Mouse (Mus musculus) kidney, postnatal 14 days (tissue): ENCODE measurements around the gene Prodh2.
"Not testable (repeated sequence)": the region's sequence is repeated elsewhere in the genome, so short reads cannot be mapped to it uniquely, and the experiment has no call there.

ENCODE experiments used
- DNase-seq: peaks from one replicate; pipeline ENCODE4 v3.0.0; 2022; ENCODE audit warnings: mixed read lengths

The Prodh2 gene

GRCm38 (mm10) chr7:30493401-30493931, at the start of gene Prodh2:
Prodh2 (plus strand) TSS chr7:30493622.
- DNase-seq, result peak; percentile 81

DNA sequence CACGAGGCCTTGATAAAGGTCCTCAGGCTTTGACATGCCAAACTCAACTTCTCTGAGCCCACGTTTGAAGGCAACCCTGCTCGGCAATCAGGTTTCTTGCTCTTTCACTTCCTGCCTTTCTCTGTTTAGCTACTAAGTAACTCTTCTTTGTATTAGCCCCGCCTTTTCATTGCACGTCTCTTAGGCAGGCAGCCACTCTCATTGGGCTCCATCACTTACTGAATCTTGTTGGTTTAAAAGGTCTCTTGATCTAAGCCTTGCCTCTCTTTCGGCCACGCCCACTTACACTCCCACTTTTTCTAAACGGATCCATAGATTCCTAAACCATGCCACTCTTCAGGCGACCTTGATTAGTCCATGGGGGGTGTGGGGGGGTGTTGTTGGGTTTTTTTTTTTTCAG, 49.7 kb upstream of the Prodh2 start:
- DNase-seq, result no peak

GRCm38 (mm10) chr7:30444154-30444970, 49.1 kb upstream of the Prodh2 start:
- DNase-seq, result peak; percentile 38

DNA sequence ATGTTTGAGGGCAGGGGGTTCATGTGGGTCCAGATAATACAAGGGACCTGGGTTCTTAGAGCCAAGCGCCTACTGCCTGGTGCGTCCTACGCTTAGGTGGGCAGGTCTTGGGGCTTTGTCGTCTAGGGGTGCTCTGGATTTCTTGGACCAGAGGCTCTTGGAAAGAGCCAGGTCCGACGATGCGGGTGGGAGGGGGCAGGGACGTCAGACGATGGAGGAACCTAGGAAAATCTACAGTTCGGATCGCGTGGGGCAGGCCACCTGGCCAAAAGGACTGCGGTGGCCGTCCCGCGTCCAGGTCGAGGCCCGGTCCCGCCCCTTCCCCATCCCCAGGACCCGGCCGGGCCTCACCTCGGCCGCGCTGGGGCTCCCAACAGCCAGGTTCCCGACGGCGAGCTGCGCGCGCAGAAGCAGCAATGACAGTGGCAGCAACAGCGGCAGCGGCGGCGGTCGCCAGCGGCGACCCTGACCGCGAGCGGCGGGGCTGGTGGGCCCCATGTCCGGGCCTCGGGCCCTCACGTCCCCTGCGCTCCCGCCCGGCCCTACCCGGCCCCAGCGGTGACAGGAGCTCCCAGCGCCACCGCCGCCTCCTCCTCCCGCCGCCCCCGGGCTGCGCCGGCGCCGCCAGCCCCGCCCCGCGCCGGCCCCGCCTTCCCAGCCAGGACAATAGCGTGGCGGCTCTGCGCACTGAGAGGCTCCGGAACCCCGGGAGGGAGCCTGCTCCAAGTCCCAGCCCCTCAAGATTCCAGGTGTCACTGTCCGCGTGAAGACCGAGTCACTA, 48.3 kb upstream of the Prodh2 start, which contains the start of gene Aplp1:
TSS of gene Aplp1 (minus strand) at position 565 of the 781 bp plus-strand sequence.
- DNase-seq, result peak; percentile 60

GRCm38 (mm10) chr7:30450241-30450640, 43.2 kb upstream of the Prodh2 start:
- DNase-seq, result no peak

- DNase-seq, result no peak
Measured at GRCm38 (mm10) chr7:30453327-30453726, 40.1 kb upstream of the Prodh2 start.

- DNase-seq, result peak; percentile 68
Measured at GRCm38 (mm10) chr7:30453766-30454165, 39.7 kb upstream of the Prodh2 start.

DNA sequence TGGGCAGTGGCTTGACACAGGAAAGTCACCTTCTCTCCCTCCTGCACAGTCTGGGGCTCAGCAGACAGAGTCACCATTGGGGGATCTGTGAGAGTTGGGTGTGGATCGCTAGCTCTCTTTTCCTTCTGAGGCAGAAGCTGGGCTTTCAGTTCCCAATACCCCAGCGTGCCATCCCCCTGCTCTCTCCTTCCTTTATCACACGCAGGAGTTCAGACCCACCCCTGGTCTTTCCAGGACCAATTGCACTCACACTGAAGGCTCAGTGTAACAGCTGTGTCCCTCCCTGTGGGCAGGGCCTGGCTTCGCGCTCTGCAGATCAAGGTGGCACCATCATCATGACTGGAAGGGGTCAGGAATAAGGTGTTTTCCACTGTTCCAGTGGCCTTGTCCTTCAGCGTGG, 39.2 kb upstream of the Prodh2 start:
- no peak for DNase-seq

GRCm38 (mm10) chr7:30456487-30456886, 36.9 kb upstream of the Prodh2 start:
- no peak for DNase-seq

DNA sequence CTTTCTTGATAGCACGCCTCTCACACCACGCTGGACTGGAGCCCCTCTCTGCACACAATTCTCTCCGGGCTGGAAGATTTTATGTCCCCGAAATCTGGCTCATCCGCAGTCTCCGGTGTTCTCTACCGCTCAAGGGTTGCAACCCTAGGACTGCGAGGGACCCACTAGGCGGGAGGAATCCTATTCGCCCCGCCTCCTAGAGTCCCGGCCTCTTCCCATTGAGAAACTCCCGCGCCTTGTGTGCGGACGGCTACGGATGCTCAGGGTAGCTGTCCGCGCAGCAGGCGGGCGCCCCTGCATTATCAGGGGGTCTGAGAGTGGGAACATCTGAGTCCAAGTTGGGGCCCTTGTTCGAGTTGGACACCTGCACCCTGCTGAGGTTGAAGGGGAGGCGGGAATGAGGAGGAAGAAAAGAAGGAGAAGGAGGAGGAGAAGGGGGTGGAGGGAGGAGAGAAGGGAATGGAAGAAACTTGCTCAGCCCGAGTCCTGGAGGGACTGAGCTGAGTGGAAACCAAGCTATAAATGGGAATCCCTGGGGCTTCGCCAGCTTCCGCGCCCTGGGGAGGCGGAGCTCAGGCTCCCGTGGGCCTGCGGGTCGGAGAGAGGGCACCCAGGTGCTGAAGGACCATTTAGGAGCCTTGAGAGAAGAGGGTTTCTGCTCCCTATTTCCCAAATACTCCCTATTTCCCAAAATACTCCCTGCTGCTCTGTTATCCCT, 36.4 kb upstream of the Prodh2 start:
- no peak for DNase-seq

DNA sequence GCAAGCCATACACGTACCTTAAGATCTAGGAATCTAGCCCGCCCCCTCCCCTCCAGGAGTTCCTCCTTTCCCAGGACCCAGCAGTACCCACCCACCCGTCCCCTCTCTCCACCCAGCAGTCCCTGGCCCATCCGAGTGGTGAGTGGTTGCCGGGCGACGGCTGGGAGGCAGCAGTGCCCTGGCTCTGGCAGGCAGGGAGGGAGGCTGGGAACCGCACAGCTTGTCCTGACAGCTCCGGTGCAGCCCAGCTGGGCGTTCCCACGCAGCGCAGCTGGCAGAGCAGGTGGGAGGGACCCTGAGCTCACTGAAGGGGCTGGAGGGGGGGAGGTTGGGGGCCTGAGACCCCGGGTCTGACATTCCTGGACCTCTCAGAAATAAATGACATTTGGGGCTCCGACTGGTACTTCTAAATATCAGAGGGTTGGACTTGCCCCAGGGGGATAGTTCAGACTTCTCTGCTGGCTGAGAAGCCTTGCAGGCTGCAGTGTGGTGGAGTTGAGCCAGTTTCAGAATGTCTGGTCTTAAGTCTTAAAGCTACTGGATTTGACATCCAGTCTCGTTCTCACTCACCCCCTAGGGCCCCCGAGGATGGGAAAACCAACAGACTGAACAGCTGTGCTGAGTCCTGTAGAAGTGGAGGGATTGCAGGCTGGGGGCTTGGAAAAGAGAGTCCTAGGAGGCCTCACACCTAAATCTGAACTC, 35.6 kb upstream of the Prodh2 start, which contains the start of the genes Kirrel2 and Nphs1:
TSS of gene Kirrel2 (minus strand) at position 62 of the 702 bp plus-strand sequence.
TSS of gene Nphs1 (plus strand) at position 687 of the 702 bp plus-strand sequence.
- peak; percentile 22 for DNase-seq

- DNase-seq, result peak; percentile 16
Measured at GRCm38 (mm10) chr7:30459484-30459883, 33.9 kb upstream of the Prodh2 start.

GRCm38 (mm10) chr7:30463568-30463967, 29.9 kb upstream of the Prodh2 start:
- DNase-seq, result no peak

- DNase-seq, result no peak
Measured at GRCm38 (mm10) chr7:30463996-30464395, 29.4 kb upstream of the Prodh2 start.

DNA sequence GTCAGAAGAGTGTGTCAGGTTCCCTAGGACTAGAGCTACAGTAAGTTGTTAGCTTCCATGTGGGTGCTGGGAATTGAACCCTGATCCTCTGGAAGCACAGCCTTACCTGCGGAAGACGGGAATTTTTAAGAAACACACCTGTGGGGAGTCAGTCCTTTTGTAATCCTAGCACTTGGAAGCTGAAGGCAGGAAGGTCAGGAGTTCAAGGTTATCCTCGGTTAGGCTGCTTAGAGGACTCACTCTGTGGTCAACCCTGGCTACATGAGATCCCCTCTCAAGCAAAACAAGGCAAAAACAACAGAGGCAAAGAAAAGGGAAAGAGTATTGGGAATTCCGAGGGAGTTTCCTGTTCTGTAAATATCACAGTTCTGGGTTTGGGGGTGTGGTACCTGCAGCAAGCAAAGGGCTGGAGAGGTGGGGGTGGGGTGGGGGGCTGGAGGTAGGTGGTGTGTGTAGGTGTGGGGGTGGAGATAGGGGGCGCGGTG, 28.6 kb upstream of the Prodh2 start:
- no peak for DNase-seq

GRCm38 (mm10) chr7:30472411-30472810, 21.0 kb upstream of the Prodh2 start:
- DNase-seq, result no peak

- DNase-seq, result no peak
Measured at GRCm38 (mm10) chr7:30474999-30475398, 18.4 kb upstream of the Prodh2 start.

- DNase-seq, result not testable (repeated sequence)
Measured at GRCm38 (mm10) chr7:30476136-30476535, 17.3 kb upstream of the Prodh2 start.

DNA sequence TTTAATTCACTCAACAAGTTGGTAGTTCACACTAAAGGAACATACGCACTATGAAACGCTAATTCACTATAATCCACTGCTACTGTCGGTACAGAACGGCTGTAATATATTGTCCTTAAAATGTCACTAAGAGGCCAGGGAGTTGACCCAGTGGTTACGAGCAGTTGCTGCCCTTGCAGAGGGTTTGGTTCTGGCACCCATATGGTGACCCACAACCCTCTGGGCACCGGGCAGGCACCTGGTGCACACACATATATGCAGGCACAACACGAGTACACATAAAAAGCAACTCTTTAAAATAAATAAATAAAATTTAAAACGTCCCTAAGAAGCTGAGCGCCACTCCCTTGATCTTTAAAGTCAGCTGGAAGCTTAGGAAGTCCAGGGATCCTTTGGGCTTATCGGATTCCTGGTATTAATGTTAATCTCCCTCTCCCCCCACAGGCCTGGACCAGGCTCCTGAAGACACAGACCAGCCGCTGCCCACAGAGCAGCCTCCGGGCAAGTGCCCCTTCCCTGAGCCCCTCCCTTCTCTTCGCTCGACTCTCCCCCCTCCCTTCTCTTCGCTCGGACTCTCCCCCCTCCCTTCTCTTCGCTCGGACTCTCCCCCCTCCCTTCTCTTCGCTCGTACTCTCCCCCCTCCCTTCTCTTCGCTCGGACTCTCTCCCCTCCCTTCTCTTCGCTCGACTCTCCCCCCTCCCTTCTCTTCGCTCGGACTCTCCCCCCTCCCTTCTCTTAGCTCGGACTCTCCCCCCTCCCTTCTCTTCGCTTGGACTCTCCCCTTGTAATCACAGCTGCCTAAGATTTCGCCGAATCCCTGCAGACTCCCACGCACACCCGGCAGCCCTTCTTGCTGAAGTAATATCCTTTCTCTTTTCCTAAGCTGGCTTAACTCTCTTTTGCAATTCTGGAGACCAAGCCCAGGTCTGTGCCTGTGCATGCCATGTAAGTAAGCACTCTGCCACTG, 15.7 kb upstream of the Prodh2 start:
- no peak for DNase-seq

GRCm38 (mm10) chr7:30484250-30484649, 9.2 kb upstream of the Prodh2 start:
- DNase-seq, result peak; percentile 42
